Mouse (Mus musculus) heart, embryonic 14.5 days (tissue): ENCODE results near the gene Dapk1. TPM values are rescaled to one million over a fixed set of nuclear protein-coding genes. Genes with fewer than 3 reads are reported as not detected.
A peak's percentile ranks its signal among the peaks of the same experiment; 100 is the strongest.

Experiments
- ATAC-seq: fragments of 200-750 bp; cut with Nextera tagmentation; 2 replicates; pipeline ENCODE4 v1.8.0; 2017; ENCODE audit warnings: low read depth, moderate TSS enrichment; ENCODE audit not compliant: insufficient number of reproducible peaks, insufficient read depth, low FRiP score
- H3K27ac ChIP-seq, 2 experiments: fragments of 200-500 bp in 1 of 2; fragments of 300-500 bp in 1 of 2; sonication (generic) in 1 of 2; replicated peaks in 1 of 2; 2 replicates each; pipeline ENCODE4 v1.5.1; 2012 to 2014; ENCODE audit warnings: low read depth in 2 of 2, low read length in 2 of 2, control low read depth in 1 of 2, mild to moderate bottlenecking in 1 of 2, mixed read lengths in 1 of 2; ENCODE audit not compliant: control insufficient read depth in 1 of 2, insufficient read depth in 1 of 2
- H3K27me3 ChIP-seq: fragments of 300-500 bp; sonication (generic); 2 replicates; pipeline ENCODE4 v1.6.1; 2014; ENCODE audit warnings: mild to moderate bottlenecking, low read length, control low read depth; ENCODE audit not compliant: control insufficient read depth, insufficient read depth
- H3K36me3 ChIP-seq: fragments of 300-500 bp; sonication (generic); 2 replicates; pipeline ENCODE4 v1.6.1; 2014; ENCODE audit warnings: mild to moderate bottlenecking, control low read depth, low read length, mixed read lengths; ENCODE audit not compliant: control insufficient read depth, insufficient read depth
- H3K4me1 ChIP-seq, 2 experiments: fragments of 200-500 bp in 1 of 2; fragments of 300-500 bp in 1 of 2; sonication (generic) in 1 of 2; 2 replicates each; pipeline ENCODE4 v1.6.1; 2012 to 2014; ENCODE audit warnings: low read length in 2 of 2, control low read depth in 1 of 2, mixed read lengths in 1 of 2; ENCODE audit not compliant: control insufficient read depth in 2 of 2, insufficient read depth in 2 of 2
- H3K4me2 ChIP-seq: fragments of 300-500 bp; sonication (generic); 2 replicates; pipeline ENCODE4 v1.6.1; 2014; ENCODE audit warnings: mild to moderate bottlenecking, low read length
- H3K4me3 ChIP-seq, 2 experiments: fragments of 200-500 bp in 1 of 2; fragments of 300-500 bp in 1 of 2; sonication (generic) in 1 of 2; 2 replicates each; pipeline ENCODE4 v1.5.1; 2012 to 2014; ENCODE audit warnings: low read length in 2 of 2, mild to moderate bottlenecking in 2 of 2, control low read depth in 1 of 2, low read depth in 1 of 2, moderate library complexity in 1 of 2; ENCODE audit not compliant: control insufficient read depth in 1 of 2, insufficient read depth in 1 of 2
- H3K9ac ChIP-seq: fragments of 300-500 bp; sonication (generic); 2 replicates; pipeline ENCODE4 v1.6.1; 2014; ENCODE audit warnings: mild to moderate bottlenecking, low read length
- H3K9me3 ChIP-seq: fragments of 300-500 bp; sonication (generic); 2 replicates; pipeline ENCODE4 v1.6.1; 2016; ENCODE audit warnings: low read length, control low read depth; ENCODE audit not compliant: control insufficient read depth
- WGBS: fragments of 180-500 bp; shearing (Covaris S2); extraction: QIAGEN DNeasy Blood & Tissue Kit; methylation state at CpG from one replicate; pipeline ENCODE4 v1.1.7; 2014; 5-methylcytosine and 5-hydroxymethylcytosine counted together
- polyA plus RNA-seq: library from polyadenylated mRNA; unstranded; fragments of >200 nt; fragmentation: Nextera tagmentation; extraction: Ambion mirVana; gene quantifications from 2 replicates; pipeline ENCODE4 v1.2.1, GENCODE M21; 2014

Gene Dapk1
- polyA plus RNA-seq, 1 experiment from 2014 or later: 8.2 TPM

- Histone ChIP-seq H3K9me3 (no peaks in the 10 kb centered on the region), H3K4me2 (no peak overlapping the region), H3K36me3 (no peaks in the 10 kb centered on the region), H3K27me3 (no peaks in the 10 kb centered on the region), H3K4me3 (no peak overlapping the region), H3K4me1 (peaks cover 15 to 20% of the 10 kb centered on the region in 2 experiments), H3K9ac (no peak overlapping the region), H3K27ac (no peak overlapping the region)
- no peak for ATAC-seq
- 20% methylated on average over 9 of the region's 9 CpGs for WGBS
Measured at GRCm38 (mm10) chr13:60618287-60618686, 16.5 kb downstream of the Dapk1 start.

DNA sequence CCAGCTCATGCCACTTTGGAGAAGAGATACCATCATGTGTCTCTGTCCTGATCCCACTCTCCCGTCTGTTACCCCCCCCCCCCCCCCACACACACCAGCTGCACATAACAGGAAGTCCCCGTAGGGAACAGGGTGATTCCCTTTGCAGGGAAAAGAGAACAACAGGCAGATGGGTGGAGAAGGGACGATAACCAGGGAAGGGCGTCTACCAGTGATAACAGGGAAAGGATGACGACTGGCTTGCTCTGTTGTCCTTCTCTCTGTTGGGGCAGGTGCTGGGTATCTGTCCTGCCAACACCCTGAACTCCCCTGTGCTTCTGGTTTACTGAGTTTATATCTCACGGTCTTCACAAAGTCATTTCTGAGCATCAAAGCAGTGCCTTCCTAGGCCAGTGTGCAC, 18.0 kb downstream of the Dapk1 start:
- H3K4me2 ChIP-seq: no peak overlapping the region
- H3K4me3 ChIP-seq: no peak overlapping the region
- no peak for ATAC-seq

DNA sequence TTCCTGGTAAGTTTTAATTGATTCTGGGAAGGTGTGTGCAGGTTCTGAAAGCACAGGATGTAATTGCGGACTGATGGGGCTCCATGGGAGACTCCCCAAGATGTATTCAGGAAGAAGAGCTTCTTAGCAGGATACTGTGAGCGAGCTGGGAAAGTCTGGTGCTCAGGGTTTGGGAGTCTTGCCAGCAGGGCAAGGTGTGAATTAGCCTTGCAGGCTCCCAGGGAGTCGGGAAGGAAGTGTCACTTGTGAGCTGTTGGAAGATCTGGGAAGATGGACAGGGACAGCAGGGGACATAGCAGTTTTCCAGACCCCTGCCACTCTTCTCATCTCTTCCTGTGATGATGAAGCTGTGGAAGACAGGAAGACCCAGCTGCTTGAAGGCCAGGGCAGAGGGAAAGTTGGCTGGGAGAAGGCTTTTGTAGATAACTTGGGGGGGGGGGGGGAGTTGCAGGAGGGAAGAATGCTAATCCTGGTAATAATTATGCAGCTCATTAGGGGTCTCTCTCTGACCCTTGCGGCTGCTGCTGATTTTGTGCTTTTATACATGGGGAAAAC, 19.7 kb downstream of the Dapk1 start:
- no peak for ATAC-seq
- WGBS: 46% methylated on average over 4 of the region's 4 CpGs

More for the DNA sequence above, 18.0 kb downstream of the Dapk1 start:
- H3K27ac ChIP-seq: no peak overlapping the region
- H3K9ac ChIP-seq: no peak overlapping the region
- H3K9me3 ChIP-seq: no peaks in the 10 kb centered on the region
- WGBS: 30% methylated on average over 5 of the region's 6 CpGs
- H3K4me1 ChIP-seq: peaks cover 15 to 20% of the 10 kb centered on the region in 2 experiments
- no peaks in the 10 kb centered on the region for H3K36me3 ChIP-seq
- H3K27me3 ChIP-seq: no peaks in the 10 kb centered on the region

DNA sequence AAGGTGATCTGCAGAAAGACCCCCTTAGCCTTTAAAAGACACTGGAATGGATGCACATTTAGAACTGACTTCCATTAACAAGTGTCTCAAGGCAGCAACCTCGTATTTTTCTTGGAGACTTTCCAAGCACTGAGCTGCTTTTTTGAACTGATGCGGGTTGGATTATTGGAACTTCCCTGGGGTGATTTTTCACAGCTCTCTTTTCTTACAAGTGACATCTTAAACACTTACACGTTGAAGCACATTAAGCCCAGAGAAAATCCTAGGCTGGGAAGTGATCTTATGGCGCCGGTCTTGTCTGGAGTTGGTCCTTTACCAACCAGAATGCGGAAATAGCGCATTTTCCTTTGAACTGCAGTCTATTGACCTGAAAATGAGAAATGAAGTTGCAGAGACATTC, 23.8 kb downstream of the Dapk1 start:
- 72% methylated on average over 7 of the region's 7 CpGs for WGBS

More for the DNA sequence above, 19.7 kb downstream of the Dapk1 start:
- Histone ChIP-seq H3K27ac (0 out of 4 replicates have a peak overlapping the region, but pooled peaks of 1 of the 2 experiments have one; percentile 37), H3K27me3 (no peaks in the 10 kb centered on the region), H3K4me1 (peaks cover 15 to 20% of the 10 kb centered on the region in 2 experiments), H3K4me2 (no peak overlapping the region), H3K9ac (no peak overlapping the region), H3K4me3 (no peak overlapping the region), H3K9me3 (no peaks in the 10 kb centered on the region), H3K36me3 (no peaks in the 10 kb centered on the region)

GRCm38 (mm10) chr13:60627843-60628656, 26.3 kb downstream of the Dapk1 start:
- WGBS: 40% methylated on average over 13 of the region's 15 CpGs
- Histone ChIP-seq H3K36me3 (no peaks in the 10 kb centered on the region), H3K27me3 (no peaks in the 10 kb centered on the region), H3K4me2 (no peak overlapping the region), H3K9me3 (no peaks in the 10 kb centered on the region), H3K9ac (no peak overlapping the region), H3K4me3 (no peak overlapping the region), H3K4me1 (peaks cover 12 to 19% of the 10 kb centered on the region in 2 experiments), H3K27ac (no peak overlapping the region)
- ATAC-seq: no peak

More for the DNA sequence above, 23.8 kb downstream of the Dapk1 start:
- Histone ChIP-seq H3K4me3 (no peak overlapping the region), H3K4me2 (no peak overlapping the region), H3K9ac (no peak overlapping the region), H3K36me3 (no peaks in the 10 kb centered on the region), H3K4me1 (peaks cover 17 to 23% of the 10 kb centered on the region in 2 experiments), H3K27ac (no peak overlapping the region), H3K27me3 (no peaks in the 10 kb centered on the region), H3K9me3 (no peaks in the 10 kb centered on the region)
- no peak for ATAC-seq

- Histone ChIP-seq H3K9me3 (no peaks in the 10 kb centered on the region), H3K4me2 (no peak overlapping the region), H3K9ac (no peak overlapping the region), H3K27ac (no peak overlapping the region), H3K4me1 (peaks cover 12 to 19% of the 10 kb centered on the region in 2 experiments), H3K27me3 (no peaks in the 10 kb centered on the region), H3K4me3 (no peak overlapping the region), H3K36me3 (no peaks in the 10 kb centered on the region)
- ATAC-seq: no peak
- WGBS: 20% methylated on average over 2 of the region's 2 CpGs
Measured at GRCm38 (mm10) chr13:60628657-60628950, 26.9 kb downstream of the Dapk1 start.

DNA sequence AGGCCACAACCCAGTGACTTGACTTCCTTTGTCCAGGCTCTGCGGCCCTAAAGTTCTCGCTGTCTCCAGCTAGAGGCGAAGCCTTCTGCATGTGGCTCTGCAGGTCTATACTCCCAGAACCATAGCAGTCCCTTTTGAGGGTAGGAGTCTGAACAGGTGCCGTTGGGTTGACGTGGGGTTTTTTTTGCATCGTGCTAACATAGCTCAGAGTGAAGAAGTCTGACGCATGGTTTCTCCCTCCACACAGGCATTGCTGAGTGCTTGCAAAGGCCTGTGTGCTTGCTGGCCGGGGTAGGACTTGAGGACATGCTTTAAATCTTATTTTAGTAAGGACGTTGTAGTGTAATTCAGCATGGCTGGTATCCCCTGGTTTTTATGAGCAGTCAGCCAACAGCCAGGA, 27.7 kb downstream of the Dapk1 start:
- Histone ChIP-seq H3K9ac (no peak overlapping the region), H3K9me3 (no peaks in the 10 kb centered on the region), H3K36me3 (no peaks in the 10 kb centered on the region), H3K4me3 (no peak overlapping the region), H3K27me3 (no peaks in the 10 kb centered on the region), H3K4me2 (no peak overlapping the region), H3K27ac (no peak overlapping the region), H3K4me1 (peaks cover 20 to 22% of the 10 kb centered on the region in 2 experiments)
- 87% methylated on average over 9 of the region's 9 CpGs for WGBS
- ATAC-seq: no peak
